Mouse (Mus musculus) midbrain, embryonic 14.5 days (tissue): ENCODE data around the gene Nup210l. TPM values are rescaled to one million over a fixed set of nuclear protein-coding genes. Genes with fewer than 3 reads are reported as not detected.
"Not testable (repeated sequence)": the region's sequence is repeated elsewhere in the genome, so short reads cannot be mapped to it uniquely, and the experiment has no call there.

Experiments used
- ATAC-seq: fragments of 200-750 bp; cut with Nextera tagmentation; 2 replicates; pipeline ENCODE4 v1.8.0; 2017; ENCODE audit warnings: moderate number of reproducible peaks, moderate library complexity; ENCODE audit not compliant: low FRiP score, low TSS enrichment
- DNase-seq: peaks from one replicate; pipeline ENCODE4 v3.0.0-alpha.2; 2015
- H3K27ac ChIP-seq: fragments of 300-500 bp; sonication (generic); replicated peaks from 2 replicates; pipeline ENCODE4 v1.5.1; 2014; ENCODE audit warnings: mild to moderate bottlenecking, low read depth, low read length, moderate library complexity
- H3K27me3 ChIP-seq: fragments of 300-500 bp; sonication (generic); 2 replicates; pipeline ENCODE4 v1.6.1; 2014; ENCODE audit warnings: low read length, control low read depth, mixed read lengths; ENCODE audit not compliant: control insufficient read depth, insufficient read depth
- H3K36me3 ChIP-seq: fragments of 300-500 bp; sonication (generic); 2 replicates; pipeline ENCODE4 v1.6.1; 2014; ENCODE audit warnings: low read length, control low read depth; ENCODE audit not compliant: control insufficient read depth, insufficient read depth
- H3K4me1 ChIP-seq: fragments of 300-500 bp; sonication (generic); 2 replicates; pipeline ENCODE4 v1.6.1; 2014; ENCODE audit warnings: mild to moderate bottlenecking, antibody characterized with exemption, low read length, control low read depth; ENCODE audit not compliant: control insufficient read depth, insufficient read depth
- H3K4me2 ChIP-seq: fragments of 300-500 bp; sonication (generic); 2 replicates; pipeline ENCODE4 v1.6.1; 2014; ENCODE audit warnings: mild to moderate bottlenecking, low read length, moderate library complexity
- H3K4me3 ChIP-seq: fragments of 300-500 bp; sonication (generic); replicated peaks from 2 replicates; pipeline ENCODE4 v1.5.1; 2014; ENCODE audit warnings: low read depth, low read length
- H3K9ac ChIP-seq: fragments of 300-500 bp; sonication (generic); replicated peaks from 2 replicates; pipeline ENCODE4 v1.6.1; 2014; ENCODE audit warnings: mild to moderate bottlenecking, low read length, moderate library complexity
- H3K9me3 ChIP-seq: fragments of 300-500 bp; sonication (generic); 2 replicates; pipeline ENCODE4 v1.6.1; 2016; ENCODE audit warnings: low read length, control low read depth, mixed read lengths; ENCODE audit not compliant: control insufficient read depth
- WGBS: fragments of 180-500 bp; shearing (Covaris S2); extraction: QIAGEN DNeasy Blood & Tissue Kit; methylation state at CpG from one replicate; pipeline ENCODE4 v1.1.7; 2014; 5-methylcytosine and 5-hydroxymethylcytosine counted together
- polyA plus RNA-seq: library from polyadenylated mRNA; unstranded; fragments of >200 nt; fragmentation: Nextera tagmentation; extraction: Ambion mirVana; gene quantifications from 2 replicates; pipeline ENCODE4 v1.2.1, GENCODE M21; 2014

The Nup210l gene
- polyA plus RNA-seq, 1 experiment from 2014 or later = 0.61 TPM

GRCm38 (mm10) chr3:90247960-90248745 lies 144.2 kb downstream of the Nup210l start, which contains the start of gene Slc39a1:
Gene Slc39a1, plus strand, starts transcription at chr3:90248172.
- Histone ChIP-seq H3K27me3 (no peaks in the 10 kb centered on the region), H3K9me3 (no peaks in the 10 kb centered on the region), H3K9ac (peak within 1 kb of the TSS; percentile 75), H3K4me3 (peak within 1 kb of the TSS; percentile 63), H3K4me1 (peaks cover 15% of the 10 kb centered on the region), H3K27ac (peak within 1 kb of the TSS; percentile 80), H3K4me2 (peak within 1 kb of the TSS; percentile 83), H3K36me3 (peaks cover 10% of the 10 kb centered on the region; the same call in 1 of the 2 replicates)
- under 1% methylated on average over 44 of the region's 44 CpGs for WGBS
- ATAC-seq (peak; percentile 94), DNase-seq (peak; percentile 98)

GRCm38 (mm10) chr3:90248746-90249100 lies 144.8 kb downstream of the Nup210l start:
- no peaks in the 10 kb centered on the region for H3K9me3 ChIP-seq

GRCm38 (mm10) chr3:90250791-90251190 lies 146.9 kb downstream of the Nup210l start:
- no peak for DNase-seq
- ATAC-seq = no peak
- WGBS = 92% methylated on average over 6 of the region's 6 CpGs

More at GRCm38 (mm10) chr3:90248746-90249100, 144.8 kb downstream of the Nup210l start:
- Histone ChIP-seq H3K27me3 (no peaks in the 10 kb centered on the region), H3K27ac (peak overlapping the region; percentile 80), H3K4me2 (peak overlapping the region; percentile 83), H3K9ac (peak overlapping the region; percentile 75), H3K4me3 (peak overlapping the region; percentile 63), H3K36me3 (peaks cover 10% of the 10 kb centered on the region; the same call in 1 of the 2 replicates), H3K4me1 (peaks cover 10% of the 10 kb centered on the region)
- WGBS = 5% methylated on average over 10 of the region's 10 CpGs
- ATAC-seq (no peak), DNase-seq (no peak)

GRCm38 (mm10) chr3:90251731-90252226 lies 147.8 kb downstream of the Nup210l start:
- ATAC-seq, H3K27ac ChIP-seq, H3K4me2 ChIP-seq, H3K9ac ChIP-seq, H3K9me3 ChIP-seq, DNase-seq, H3K27me3 ChIP-seq, H3K4me3 ChIP-seq: not testable (repeated sequence)
- WGBS = 90% methylated on average over 10 of the region's 12 CpGs
- H3K36me3 ChIP-seq = peaks cover 11% of the 10 kb centered on the region
- H3K4me1 ChIP-seq = peaks cover 16% of the 10 kb centered on the region

More at GRCm38 (mm10) chr3:90250791-90251190, 146.9 kb downstream of the Nup210l start:
- Histone ChIP-seq H3K9ac (no peak overlapping the region), H3K9me3 (no peaks in the 10 kb centered on the region), H3K27me3 (no peaks in the 10 kb centered on the region), H3K36me3 (peaks cover 10% of the 10 kb centered on the region; the same call in 1 of the 2 replicates), H3K4me2 (no peak overlapping the region), H3K27ac (no peak overlapping the region), H3K4me3 (no peak overlapping the region), H3K4me1 (peaks cover 16% of the 10 kb centered on the region)

GRCm38 (mm10) chr3:90252659-90253058 lies 148.7 kb downstream of the Nup210l start:
- WGBS = 95% methylated on average over 2 of the region's 2 CpGs
- not testable (repeated sequence) for H3K9ac ChIP-seq, H3K9me3 ChIP-seq, ATAC-seq, H3K4me2 ChIP-seq, DNase-seq, H3K27me3 ChIP-seq, H3K27ac ChIP-seq, H3K4me3 ChIP-seq
- peaks cover 19% of the 10 kb centered on the region for H3K36me3 ChIP-seq
- H3K4me1 ChIP-seq = peaks cover 16% of the 10 kb centered on the region

- Histone ChIP-seq H3K4me1 (peaks cover 16% of the 10 kb centered on the region), H3K36me3 (peaks cover 25% of the 10 kb centered on the region), H3K4me3 (peak overlapping the region; percentile 92), H3K4me2 (peak overlapping the region; percentile 64; the same call in 1 of the 2 replicates)
- H3K9ac ChIP-seq, DNase-seq, H3K9me3 ChIP-seq, ATAC-seq, H3K27ac ChIP-seq, H3K27me3 ChIP-seq: not testable (repeated sequence)
- WGBS = 82% methylated on average over 1 of the region's 1 CpGs
These were observed 149.2 kb downstream of the Nup210l start for GRCm38 (mm10) chr3:90253174-90253573.

- whole genome bisulfite sequencing = under 1% methylated on average over 40 of the region's 40 CpGs
These were observed 149.9 kb downstream of the Nup210l start, which contains the start of gene Crtc2 for GRCm38 (mm10) chr3:90253653-90254418. Gene Crtc2, plus strand, starts transcription at chr3:90254163.

GRCm38 (mm10) chr3:90254419-90255193 lies 150.7 kb downstream of the Nup210l start:
- Histone ChIP-seq H3K27me3 (no peaks in the 10 kb centered on the region), H3K4me2 (peak overlapping the region; percentile 64), H3K4me3 (peak overlapping the region; percentile 92), H3K27ac (peak overlapping the region; percentile 86), H3K9ac (peak overlapping the region; percentile 90), H3K9me3 (no peaks in the 10 kb centered on the region), H3K36me3 (peaks cover 39% of the 10 kb centered on the region), H3K4me1 (peaks cover 8% of the 10 kb centered on the region)
- WGBS = under 1% methylated on average over 41 of the region's 41 CpGs
- ATAC-seq = peak; percentile 71
- DNase-seq = no peak

More at GRCm38 (mm10) chr3:90253653-90254418, 149.9 kb downstream of the Nup210l start, which contains the start of gene Crtc2:
- H3K27ac ChIP-seq = peak within 1 kb of the TSS; percentile 86
- ATAC-seq (peak; percentile 96), DNase-seq (peak; percentile 98)
- H3K9ac ChIP-seq = peak within 1 kb of the TSS; percentile 90
- peaks cover 31% of the 10 kb centered on the region for H3K36me3 ChIP-seq
- peak within 1 kb of the TSS; percentile 64 for H3K4me2 ChIP-seq
- peak within 1 kb of the TSS; percentile 92 for H3K4me3 ChIP-seq
- H3K4me1 ChIP-seq = peaks cover 12% of the 10 kb centered on the region
- no peaks in the 10 kb centered on the region for H3K9me3 ChIP-seq
- no peaks in the 10 kb centered on the region for H3K27me3 ChIP-seq
